Mouse (Mus musculus) heart, postnatal 0 days (tissue): ENCODE data around the gene Cacna2d4.

Source experiments
- CTCF ChIP-seq: IDR thresholded peaks from 2 replicates; pipeline ENCODE4 v1.5.1; 2016; ENCODE audit warnings: antibody characterized with exemption, control low read depth, low read depth
- EP300 ChIP-seq: IDR thresholded peaks from 2 replicates; pipeline ENCODE4 v1.6.1; 2016; ENCODE audit warnings: antibody characterized with exemption, low read depth

DNA sequence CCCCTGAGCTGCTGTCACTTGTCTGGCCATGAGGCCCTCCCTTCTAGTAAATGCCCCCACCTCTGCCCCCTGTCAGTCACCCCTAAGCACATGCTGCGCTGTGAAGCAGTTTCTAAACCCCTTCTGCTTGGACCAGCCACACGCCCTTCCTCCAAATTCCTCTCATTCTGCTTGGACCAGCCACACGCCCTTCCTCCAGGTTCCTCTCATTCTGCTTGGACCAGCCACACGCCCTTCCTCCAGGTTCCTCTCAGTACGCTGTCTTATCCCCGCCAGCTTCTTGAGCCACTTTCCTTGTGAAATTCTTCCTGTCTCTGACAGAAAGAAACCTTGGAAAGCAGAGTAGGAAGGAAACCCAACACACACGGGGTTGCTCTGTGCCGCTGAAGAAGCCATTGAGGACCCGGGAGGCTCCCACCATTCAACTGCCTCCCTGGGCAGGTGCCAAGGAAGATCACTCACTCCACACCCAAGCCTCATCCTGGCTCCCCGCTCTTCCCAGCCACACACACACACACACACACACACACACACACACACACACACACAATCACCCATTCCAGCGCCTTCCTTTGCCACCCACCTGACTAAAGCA, 92.3 kb downstream of the Cacna2d4 start:
- TF ChIP-seq EP300 (no peak), CTCF (no peak)
